Mouse (Mus musculus): ENCODE data around the gene Zdhhc20.

- TF ChIP-seq POLR2A (IDR thresholded peaks at IDR 0.05; ENCODE audit: insufficient read depth, low read depth, low read length) (no peak), CTCF (IDR thresholded peaks at IDR 0.05) (no peak), EP300 (IDR thresholded peaks at IDR 0.05; ENCODE audit: insufficient read depth, low read depth, low read length) (no peak)
These were observed 79.2 kb downstream of the Zdhhc20 start for GRCm38 (mm10) chr14:57810886-57811285.

Measured in heart, adult 2 months (tissue).